Mouse (Mus musculus): ENCODE results near the gene Fbxw4. TPM values are rescaled to one million over a fixed set of nuclear protein-coding genes. Genes with fewer than 3 reads are reported as not detected.

Fbxw4 gene
- polyA plus RNA-seq, 1 experiment: 32.7 TPM

- Histone ChIP-seq H3K4me3 (ENCODE audit: insufficient read depth, low read depth, low read length) (no peak overlapping the region), H3K4me1 (ENCODE audit: control insufficient read depth, insufficient read depth, insufficient read length, low read length) (no peaks in the 10 kb centered on the region), H3K27ac (replicated peaks; ENCODE audit: low read depth, low read length) (no peak overlapping the region)
Measured at GRCm38 (mm10) chr19:45610823-45611222, 49.3 kb downstream of the Fbxw4 start.

- Histone ChIP-seq H3K4me3 (ENCODE audit: insufficient read depth, low read depth, low read length) (no peak overlapping the region), H3K27ac (replicated peaks; ENCODE audit: low read depth, low read length) (no peak overlapping the region), H3K4me1 (ENCODE audit: control insufficient read depth, insufficient read depth, insufficient read length, low read length) (no peaks in the 10 kb centered on the region)
Measured at GRCm38 (mm10) chr19:45608648-45609339, 51.3 kb downstream of the Fbxw4 start.

- Histone ChIP-seq H3K4me1 (ENCODE audit: control insufficient read depth, insufficient read depth, insufficient read length, low read length) (no peaks in the 10 kb centered on the region), H3K27ac (replicated peaks; ENCODE audit: low read depth, low read length) (no peak overlapping the region), H3K4me3 (ENCODE audit: insufficient read depth, low read depth, low read length) (no peak overlapping the region)
Measured at GRCm38 (mm10) chr19:45607479-45607878, 52.6 kb downstream of the Fbxw4 start.

GRCm38 (mm10) chr19:45606701-45607100, 53.4 kb downstream of the Fbxw4 start:
- no peaks in the 10 kb centered on the region for H3K4me1 ChIP-seq (ENCODE audit: control insufficient read depth, insufficient read depth, insufficient read length, low read length)
- no peak overlapping the region for H3K4me3 ChIP-seq (ENCODE audit: insufficient read depth, low read depth, low read length)
- no peak overlapping the region for H3K27ac ChIP-seq (replicated peaks; ENCODE audit: low read depth, low read length)

- H3K4me1 ChIP-seq (ENCODE audit: control insufficient read depth, insufficient read depth, insufficient read length, low read length): no peaks in the 10 kb centered on the region
- H3K4me3 ChIP-seq (ENCODE audit: insufficient read depth, low read depth, low read length): no peak overlapping the region
- no peak overlapping the region for H3K27ac ChIP-seq (replicated peaks; ENCODE audit: low read depth, low read length)
Measured at GRCm38 (mm10) chr19:45602606-45603005, 57.5 kb downstream of the Fbxw4 start.

- Histone ChIP-seq H3K27ac (replicated peaks; ENCODE audit: low read depth, low read length) (no peak overlapping the region), H3K4me3 (ENCODE audit: insufficient read depth, low read depth, low read length) (no peak overlapping the region), H3K4me1 (ENCODE audit: control insufficient read depth, insufficient read depth, insufficient read length, low read length) (no peaks in the 10 kb centered on the region)
Measured at GRCm38 (mm10) chr19:45597106-45597505, 63.0 kb downstream of the Fbxw4 start.

- Histone ChIP-seq H3K27ac (replicated peaks; ENCODE audit: low read depth, low read length) (no peak overlapping the region), H3K4me3 (ENCODE audit: insufficient read depth, low read depth, low read length) (no peak overlapping the region), H3K4me1 (ENCODE audit: control insufficient read depth, insufficient read depth, insufficient read length, low read length) (peaks cover 2% of the 10 kb centered on the region; the same call in 1 of the 2 replicates)
Measured at GRCm38 (mm10) chr19:45596434-45596833, 63.7 kb downstream of the Fbxw4 start.

- H3K4me1 ChIP-seq (ENCODE audit: control insufficient read depth, insufficient read depth, insufficient read length, low read length): peaks cover 3% of the 10 kb centered on the region; the same call in 1 of the 2 replicates
- no peak overlapping the region for H3K27ac ChIP-seq (replicated peaks; ENCODE audit: low read depth, low read length)
- H3K4me3 ChIP-seq (ENCODE audit: insufficient read depth, low read depth, low read length): no peak overlapping the region
Measured at GRCm38 (mm10) chr19:45596019-45596418, 64.1 kb downstream of the Fbxw4 start.

GRCm38 (mm10) chr19:45595481-45595880, 64.6 kb downstream of the Fbxw4 start:
- no peak overlapping the region for H3K27ac ChIP-seq (replicated peaks; ENCODE audit: low read depth, low read length)
- H3K4me1 ChIP-seq (ENCODE audit: control insufficient read depth, insufficient read depth, insufficient read length, low read length): peaks cover 3% of the 10 kb centered on the region; the same call in 1 of the 2 replicates
- H3K4me3 ChIP-seq (ENCODE audit: insufficient read depth, low read depth, low read length): no peak overlapping the region

GRCm38 (mm10) chr19:45594079-45594478, 66.0 kb downstream of the Fbxw4 start:
- H3K4me1 ChIP-seq (ENCODE audit: control insufficient read depth, insufficient read depth, insufficient read length, low read length): peaks cover 3% of the 10 kb centered on the region; the same call in 1 of the 2 replicates
- no peak overlapping the region for H3K27ac ChIP-seq (replicated peaks; ENCODE audit: low read depth, low read length)
- H3K4me3 ChIP-seq (ENCODE audit: insufficient read depth, low read depth, low read length): no peak overlapping the region

- no peak overlapping the region for H3K27ac ChIP-seq (replicated peaks; ENCODE audit: low read depth, low read length)
- H3K4me1 ChIP-seq (ENCODE audit: control insufficient read depth, insufficient read depth, insufficient read length, low read length): peaks cover 3% of the 10 kb centered on the region; the same call in 1 of the 2 replicates
- H3K4me3 ChIP-seq (ENCODE audit: insufficient read depth, low read depth, low read length): no peak overlapping the region
Measured at GRCm38 (mm10) chr19:45592916-45593315, 67.2 kb downstream of the Fbxw4 start.

GRCm38 (mm10) chr19:45591704-45592103, 68.4 kb downstream of the Fbxw4 start:
- Histone ChIP-seq H3K4me3 (ENCODE audit: insufficient read depth, low read depth, low read length) (peak overlapping the region; percentile 39), H3K27ac (replicated peaks; ENCODE audit: low read depth, low read length) (peak overlapping the region; percentile 79), H3K4me1 (ENCODE audit: control insufficient read depth, insufficient read depth, insufficient read length, low read length) (peaks cover 3% of the 10 kb centered on the region; the same call in 1 of the 2 replicates)

- H3K4me3 ChIP-seq (ENCODE audit: insufficient read depth, low read depth, low read length): no peak overlapping the region
- peaks cover 3% of the 10 kb centered on the region; the same call in 1 of the 2 replicates for H3K4me1 ChIP-seq (ENCODE audit: control insufficient read depth, insufficient read depth, insufficient read length, low read length)
- no peak overlapping the region for H3K27ac ChIP-seq (replicated peaks; ENCODE audit: low read depth, low read length)
Measured at GRCm38 (mm10) chr19:45589761-45590160, 70.4 kb downstream of the Fbxw4 start.

- H3K27ac ChIP-seq (replicated peaks; ENCODE audit: low read depth, low read length): no peak overlapping the region
- H3K4me1 ChIP-seq (ENCODE audit: control insufficient read depth, insufficient read depth, insufficient read length, low read length): peaks cover 3% of the 10 kb centered on the region; the same call in 1 of the 2 replicates
- no peak overlapping the region for H3K4me3 ChIP-seq (ENCODE audit: insufficient read depth, low read depth, low read length)
Measured at GRCm38 (mm10) chr19:45587509-45588292, 72.4 kb downstream of the Fbxw4 start.

GRCm38 (mm10) chr19:45586850-45587249, 73.3 kb downstream of the Fbxw4 start:
- Histone ChIP-seq H3K27ac (replicated peaks; ENCODE audit: low read depth, low read length) (no peak overlapping the region), H3K4me3 (ENCODE audit: insufficient read depth, low read depth, low read length) (no peak overlapping the region), H3K4me1 (ENCODE audit: control insufficient read depth, insufficient read depth, insufficient read length, low read length) (peaks cover 3% of the 10 kb centered on the region; the same call in 1 of the 2 replicates)
